Comparison of ENCODE assay signal across 8 mouse cellular contexts in the genomic region with DNA sequence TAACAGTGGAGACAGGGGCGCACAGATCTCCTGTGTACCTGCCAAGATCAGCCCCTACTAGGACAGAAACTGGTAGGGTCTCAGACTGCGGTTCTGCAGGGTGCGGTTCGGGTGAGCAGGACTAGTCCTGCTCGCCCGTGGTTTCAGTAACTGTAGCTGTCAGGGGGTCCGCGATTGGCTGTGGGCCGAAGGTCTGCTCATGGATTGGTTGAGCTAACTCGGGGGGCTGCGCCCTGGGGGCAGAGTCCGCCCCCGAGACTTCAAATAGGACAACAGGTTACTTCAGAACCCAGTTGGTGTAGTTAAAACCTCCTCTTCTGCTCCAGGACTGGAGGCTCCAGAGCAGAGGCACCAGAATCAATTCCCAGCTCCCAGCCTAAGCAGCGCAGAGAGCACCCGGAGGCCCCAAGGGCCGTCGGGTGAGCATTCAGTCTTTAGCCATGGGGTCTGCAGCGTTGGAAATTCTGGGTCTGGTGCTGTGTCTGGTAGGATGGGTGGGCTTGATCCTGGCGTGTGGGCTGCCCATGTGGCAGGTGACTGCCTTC. TPM values are rescaled to one million over a fixed set of nuclear protein-coding genes. Genes with fewer than 3 reads are reported as not detected.
DNase-seq lines count a peak whose midpoint lies in the region; ATAC-seq lines count a peak whose summit lies in the region.

A gene (plus strand): TSS at position 292 of the 545 bp plus-strand sequence.

- DNase-seq in ovary, postnatal 36 days (ENCODE audit: low spot score) = peak; percentile 19
- DNase-seq in ovary, postnatal 14 days (ENCODE audit: low spot score) = no peak
- peak; percentile 63 to 68 for DNase-seq in heart, postnatal 10 days
- DNase-seq in layer of hippocampus, postnatal 14 days (ENCODE audit: low spot score in 2 of 2) = no peak
- peak; percentile 91 for DNase-seq in lung, postnatal 10 days
- DNase-seq in yolk sac, embryonic 10.5 days (ENCODE audit: low spot score) = peak; percentile 38
- no peak for DNase-seq in frontal cortex, postnatal 25 days (ENCODE audit: low spot score in 2 of 2)

- H3K4me1 ChIP-seq in embryonic facial prominence, embryonic 15.5 days = peaks cover 17% of the 10 kb centered on the region

- WGBS in embryonic facial prominence, embryonic 15.5 days = 5% methylated on average over 19 of the region's 19 CpGs

- H3K36me3 ChIP-seq in embryonic facial prominence, embryonic 15.5 days = 0 out of 2 replicates have a peak, but pooled peaks cover under 1% of the 10 kb centered on the region

- ATAC-seq in embryonic facial prominence, embryonic 15.5 days (ENCODE audit: insufficient number of reproducible peaks, low FRiP score, low TSS enrichment, low read depth) = peak; percentile 35; the same call in 1 of the 2 replicates

- no peaks in the 10 kb centered on the region for H3K9me3 ChIP-seq in embryonic facial prominence, embryonic 15.5 days (replicated peaks)

- intact Hi-C loops in heart, postnatal 10 days (cut with DNase I) = loop anchor here (1.0 to 2.0 kb wide), 2 partner anchors 30 to 43 kb away; no protein-coding TSS in a partner anchor

- H3K4me3 ChIP-seq in embryonic facial prominence, embryonic 15.5 days (replicated peaks) = peak within 1 kb of the TSS; percentile 40

- H3K27me3 ChIP-seq in embryonic facial prominence, embryonic 15.5 days = peaks cover 54% of the 10 kb centered on the region

- H3K4me2 ChIP-seq in embryonic facial prominence, embryonic 15.5 days (replicated peaks) = peak within 1 kb of the TSS; percentile 60

- H3K27ac ChIP-seq in embryonic facial prominence, embryonic 15.5 days (replicated peaks) = peak within 1 kb of the TSS; percentile 11; the same call in 1 of the 2 replicates

- H3K9ac ChIP-seq in embryonic facial prominence, embryonic 15.5 days = no peak within 1 kb of the TSS

RNA-seq across cellular contexts. Expression of the gene that starts here (rescaled TPM):
- 35.1 and 37.1 TPM in 2 replicates for polyA plus RNA-seq in embryonic facial prominence, embryonic 15.5 days (2015; fragmentation: Nextera tagmentation; extraction: Ambion mirVana)
- total RNA-seq in heart, postnatal 10 days (2021) = 10 to 100 TPM; 79.8 to 90.1 TPM
- total RNA-seq in layer of hippocampus, postnatal 14 days (2021) = 10 to 100 TPM; 68.5 to 73.4 TPM

Comparison
In these comparisons a context has a peak if more than half of its experiments do, and no peak if none do; other contexts are left out.
1. DNase-seq: peak in ovary, postnatal 36 days (single experiment), heart, postnatal 10 days (2 of 2), lung, postnatal 10 days (single experiment) and yolk sac, embryonic 10.5 days (single experiment); none in ovary, postnatal 14 days (single experiment), layer of hippocampus, postnatal 14 days (0 of 2) and frontal cortex, postnatal 25 days (0 of 2).